Mouse (Mus musculus) v-Abl transformed pro-B cells (cell line): ENCODE results near the gene Ccdc84.
"Not testable (repeated sequence)": the region's sequence is repeated elsewhere in the genome, so short reads cannot be mapped to it uniquely, and the experiment has no call there.

Experiments used
- in situ Hi-C, 2 experiments: fragments of 400-800 bp; cut with MboI; formaldehyde crosslinking; loops; one replicate each; pipeline ENCODE4 v1.15.1; 2025; ENCODE audit not compliant: unreplicated experiment in 2 of 2

Ccdc84 gene

GRCm38 (mm10) chr9:44418519-44419385 is at the start of gene Ccdc84:
TSS of gene Ccdc84 (minus strand) at chr9:44418569.
- in situ Hi-C loops: no loop called here

GRCm38 (mm10) chr9:44461950-44462349 is 43.6 kb upstream of the Ccdc84 start:
- in situ Hi-C loops: loop anchor here (25.0 kb wide), 2 partner anchors 500 to 950 kb away; partner anchors contain the start of gene Ube4a (in 1 of the 2)

DNA sequence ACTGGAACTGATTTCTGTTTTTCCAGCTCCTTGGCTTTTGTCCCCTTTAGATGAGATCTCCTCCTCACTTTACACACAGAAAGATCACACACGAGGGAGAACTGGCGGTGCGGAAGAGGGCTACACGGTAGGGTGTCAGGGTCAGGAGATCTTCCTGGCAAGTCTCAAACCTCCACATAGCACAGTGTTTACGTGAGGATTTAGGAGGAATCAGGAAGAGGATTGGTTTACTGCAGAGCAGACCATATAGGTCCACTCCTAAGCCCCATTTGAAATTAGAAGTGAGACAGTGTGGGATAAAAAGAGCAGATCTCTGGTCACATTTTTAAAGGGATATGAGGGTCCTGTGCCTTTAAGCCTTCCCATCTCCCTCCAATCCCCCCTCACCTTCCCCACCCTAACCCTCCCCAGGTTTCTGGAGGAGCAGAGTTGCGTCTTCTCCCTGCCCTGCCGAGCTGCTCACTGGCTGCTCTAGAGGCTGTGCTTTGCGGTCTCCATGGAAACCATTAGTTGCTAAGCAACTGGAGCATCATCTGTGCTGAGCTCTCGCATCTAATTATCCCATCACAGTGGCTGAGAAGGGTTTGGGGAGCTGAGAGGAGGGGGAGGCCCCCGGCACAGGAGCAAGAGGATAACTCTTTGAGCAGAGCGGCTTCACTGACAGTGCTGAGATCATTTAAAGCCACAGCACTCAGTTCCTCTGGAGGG is 38.8 kb upstream of the Ccdc84 start:
- in situ Hi-C loops: loop anchor here (5.0 to 25.0 kb wide), 4 partner anchors 45 to 955 kb away; partner anchors contain the start of gene Ube4a (in 1 of the 2)

GRCm38 (mm10) chr9:44454891-44455220 is 36.5 kb upstream of the Ccdc84 start, which contains the start of gene Upk2:
TSS of gene Upk2 (minus strand) at chr9:44454976.
- in situ Hi-C loops: loop anchor here (5.0 to 25.0 kb wide), 5 partner anchors 47 to 957 kb away; partner anchors contain the start of gene Ube4a (in 1 of the 2)

DNA sequence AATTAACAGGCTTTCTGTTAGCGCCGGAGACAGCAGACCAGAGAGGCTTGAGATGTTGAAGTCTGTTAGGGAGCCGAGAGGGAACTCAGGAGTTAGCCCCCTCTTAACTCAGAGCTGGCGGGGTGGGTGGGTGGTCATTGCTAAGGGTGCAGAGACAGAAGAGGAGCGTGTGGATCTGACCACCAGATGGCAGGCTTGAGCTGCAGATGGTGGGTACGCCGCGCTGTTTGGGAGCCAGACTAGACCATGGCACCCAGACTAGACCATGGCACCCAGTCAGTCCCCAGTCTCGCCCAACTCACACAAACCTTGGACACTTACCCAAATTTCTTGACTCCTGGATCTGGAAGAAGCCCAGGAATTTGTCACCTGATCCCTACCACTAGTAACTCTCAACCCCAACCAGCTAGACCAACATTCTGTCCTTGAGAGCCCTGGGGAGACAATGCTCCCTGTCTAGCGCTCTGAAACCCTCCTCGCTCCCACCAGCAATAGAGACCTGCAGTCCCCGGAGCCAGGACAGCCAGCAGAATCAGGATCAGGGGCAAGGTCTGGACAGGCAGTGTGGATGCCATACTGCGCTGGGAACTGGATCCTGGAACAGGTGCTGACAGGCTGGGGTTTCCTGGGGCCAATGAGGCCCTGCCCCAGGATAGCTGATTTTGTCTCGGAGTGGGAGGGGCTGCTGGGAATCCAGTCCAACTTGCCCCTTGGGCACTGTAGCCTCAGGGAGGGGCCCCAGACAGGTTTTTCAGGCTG is 35.9 kb upstream of the Ccdc84 start:
- in situ Hi-C loops: loop anchor here (5.0 to 25.0 kb wide), 5 partner anchors 48 to 958 kb away; partner anchors contain the start of gene Ube4a (in 1 of the 2)

- in situ Hi-C loops: loop anchor here (5.0 to 25.0 kb wide), 5 partner anchors 52 to 962 kb away; partner anchors contain the start of gene Ube4a (in 1 of the 2)
Observed at GRCm38 (mm10) chr9:44450387-44450786, 32.0 kb upstream of the Ccdc84 start.

- in situ Hi-C loops: not testable (repeated sequence)
Observed at GRCm38 (mm10) chr9:44444402-44445025, 26.1 kb upstream of the Ccdc84 start.

DNA sequence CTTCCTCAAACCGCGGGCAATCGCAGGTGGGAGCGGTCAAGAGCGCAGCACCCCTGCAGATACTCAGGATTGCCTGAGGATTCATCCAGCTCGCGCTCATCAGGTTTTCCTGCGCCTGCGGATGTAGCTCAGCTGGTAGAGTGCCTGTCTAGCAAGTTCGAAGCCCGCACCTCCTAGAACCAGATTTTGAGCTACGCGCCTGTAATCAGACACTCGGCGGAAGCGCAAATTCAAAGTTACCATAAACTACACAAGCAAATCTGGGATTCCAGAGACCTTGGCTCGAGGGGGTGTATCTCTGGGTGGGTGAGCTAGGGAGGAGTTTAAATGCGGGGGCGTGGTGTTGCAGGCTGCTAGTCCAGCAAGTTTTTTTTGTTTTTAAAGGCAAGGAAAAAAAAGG is 22.6 kb upstream of the Ccdc84 start, which contains the start of gene Foxr1:
TSS of gene Foxr1 (minus strand) at position 176 of the 400 bp plus-strand sequence.
- in situ Hi-C loops: no loop called here

DNA sequence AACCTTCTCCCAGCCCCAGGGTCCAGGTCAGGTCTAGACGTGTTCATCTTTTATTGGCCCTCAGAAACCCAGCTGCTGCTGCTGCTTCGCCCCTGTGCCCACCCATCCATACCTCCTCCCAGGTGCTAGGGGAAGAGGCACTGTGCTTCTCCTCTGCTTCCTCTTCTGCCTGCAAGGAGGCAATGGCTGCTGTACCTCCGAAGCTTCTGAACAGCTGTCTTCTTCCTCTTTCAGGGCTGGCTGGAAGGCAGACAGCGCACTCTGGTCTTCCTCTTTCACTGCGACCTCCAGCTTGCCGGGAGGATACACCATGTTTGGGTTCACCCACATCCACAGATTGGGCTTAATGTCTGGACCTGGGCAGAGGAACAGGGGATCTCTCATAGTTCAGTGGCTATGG is 17.4 kb upstream of the Ccdc84 start:
- in situ Hi-C loops: no loop called here

- in situ Hi-C loops: no loop called here
Observed at GRCm38 (mm10) chr9:44432577-44433185, 14.3 kb upstream of the Ccdc84 start.

DNA sequence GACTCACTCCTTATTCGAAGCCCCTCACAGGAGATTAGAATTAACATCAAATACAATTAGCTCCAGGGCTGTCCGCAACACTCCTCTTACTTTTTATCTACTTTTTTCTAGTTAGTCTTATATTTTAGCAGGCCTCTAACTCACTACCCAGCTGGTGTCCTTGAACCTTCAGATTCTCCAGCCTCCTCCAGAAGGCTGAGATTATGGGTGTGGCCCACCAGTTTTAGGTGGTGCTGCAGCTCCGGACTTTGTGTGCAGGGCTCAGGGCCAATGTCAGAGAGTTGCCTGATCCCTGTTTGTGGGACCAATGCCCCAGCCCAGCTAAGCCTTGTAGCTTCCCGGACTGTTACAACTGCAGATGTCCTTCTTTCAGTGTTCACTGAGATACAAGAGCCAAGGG is 5.2 kb upstream of the Ccdc84 start:
- in situ Hi-C loops: no loop called here

GRCm38 (mm10) chr9:44420280-44420898 is 2.0 kb upstream of the Ccdc84 start:
- in situ Hi-C loops: no loop called here

GRCm38 (mm10) chr9:44419730-44420129 is 1.4 kb upstream of the Ccdc84 start:
- in situ Hi-C loops: not testable (repeated sequence)

- in situ Hi-C loops: no loop called here
Observed at GRCm38 (mm10) chr9:44417892-44418363, 441 bp downstream of the Ccdc84 start.

GRCm38 (mm10) chr9:44417156-44417891 is 1.0 kb downstream of the Ccdc84 start:
- in situ Hi-C loops: no loop called here

- in situ Hi-C loops: no loop called here
Observed at GRCm38 (mm10) chr9:44412781-44413180, 5.6 kb downstream of the Ccdc84 start.

- in situ Hi-C loops: no loop called here
Observed at GRCm38 (mm10) chr9:44412306-44412705, 6.1 kb downstream of the Ccdc84 start.

- in situ Hi-C loops: no loop called here
Observed at GRCm38 (mm10) chr9:44411601-44412130, 6.7 kb downstream of the Ccdc84 start.
